Mouse (Mus musculus): ENCODE data around the gene Gzmg. TPM values are rescaled to one million over a fixed set of nuclear protein-coding genes. Genes with fewer than 3 reads are reported as not detected.

The Gzmg gene
- not detected in 2 replicates for polyA plus RNA-seq (2012; ENCODE audit: low replicate concordance)

DNA sequence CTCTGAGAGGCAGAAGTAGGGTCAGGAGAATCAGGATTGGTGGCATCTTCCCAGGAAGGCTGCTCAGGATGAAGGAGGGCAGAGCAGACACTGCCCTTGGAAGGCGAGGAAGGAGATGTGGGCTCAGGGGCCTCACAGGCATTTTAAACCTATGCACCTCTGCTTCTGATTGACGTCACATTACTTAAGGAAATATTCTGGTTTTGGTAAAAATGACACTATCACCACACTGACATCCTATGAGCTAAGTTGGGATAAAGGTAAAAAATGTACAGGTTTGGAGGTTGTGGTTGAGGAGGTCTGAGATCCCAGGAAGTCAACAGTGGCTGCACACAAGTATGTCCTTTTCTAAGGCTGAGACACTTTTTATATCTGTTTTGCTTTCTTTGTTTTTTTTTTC, at the start of gene Gzmg:
Gene Gzmg, minus strand, starts transcription at position 101 of the 400 bp plus-strand sequence.

DNA sequence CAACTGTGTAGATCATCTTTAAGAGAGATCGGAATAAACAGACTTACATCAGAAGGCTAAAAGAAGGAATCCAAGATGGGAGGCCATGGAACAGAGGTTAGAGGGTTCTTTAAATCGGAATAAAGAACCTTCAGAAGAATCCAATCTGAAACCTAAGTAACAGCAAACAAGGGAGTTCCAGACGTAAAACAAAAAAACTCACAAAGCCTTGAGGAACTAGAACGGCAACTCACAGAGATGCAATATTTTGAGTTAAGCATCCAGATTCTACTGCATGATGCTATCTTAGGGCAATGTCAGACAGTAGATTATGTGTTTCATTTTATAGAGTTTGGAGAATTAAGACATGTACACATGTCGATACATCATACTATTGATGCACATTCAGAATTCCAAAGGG, 15.1 kb upstream of the Gzmg start, which contains the start of gene Gzmn:
Gene Gzmn, minus strand, starts transcription at position 101 of the 400 bp plus-strand sequence.

GRCm38 (mm10) chr14:56132508-56132907, 26.9 kb downstream of the Gzmg start, which contains the start of gene Gzmd:
Gene Gzmd, minus strand, starts transcription at chr14:56132608.

DNA sequence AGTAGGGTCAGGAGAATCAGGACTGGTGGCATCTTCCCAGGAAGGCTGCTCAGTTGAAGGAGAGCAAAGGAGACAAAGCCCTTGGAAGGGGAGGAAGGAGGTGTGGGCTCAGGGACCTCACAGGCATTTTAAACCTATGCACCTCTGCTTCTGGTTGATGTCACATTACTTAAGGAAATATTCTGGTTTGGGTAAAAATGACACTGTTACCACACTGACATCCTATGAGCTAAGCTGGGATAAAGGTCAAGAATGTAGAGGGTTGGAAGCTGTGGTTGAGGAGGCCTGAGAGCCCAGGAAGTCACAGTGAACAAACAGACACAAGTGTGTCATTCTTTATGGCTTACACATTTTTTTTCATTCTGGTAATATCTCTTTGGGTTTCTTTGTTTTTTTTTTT, 38.9 kb downstream of the Gzmg start, which contains the start of gene Gzme:
Gene Gzme, minus strand, starts transcription at position 101 of the 400 bp plus-strand sequence.

Other genes starting within 250 kb of the Gzmg start
- gene Cma1, start 214.9 kb downstream of the Gzmg start, polyA plus RNA-seq (2012; ENCODE audit: low replicate concordance): 0.23 and 0.34 TPM in 2 replicates
- not detected in 2 replicates for gene Cma2, start 208.6 kb downstream of the Gzmg start, polyA plus RNA-seq (2012; ENCODE audit: low replicate concordance)
- 0.35 TPM in 1 of 2 replicates, not detected in the other for gene Mcpt1, start 141.6 kb downstream of the Gzmg start, polyA plus RNA-seq (2012; ENCODE audit: low replicate concordance)
- gene Mcpt9, start 129.1 kb downstream of the Gzmg start, polyA plus RNA-seq (2012; ENCODE audit: low replicate concordance): not detected in 2 replicates
- gene Mcpt2, start 117.5 kb downstream of the Gzmg start, polyA plus RNA-seq (2012; ENCODE audit: low replicate concordance): not detected in 2 replicates
- gene Mcpt4, start 97.3 kb downstream of the Gzmg start, polyA plus RNA-seq (2012; ENCODE audit: low replicate concordance): 0.75 TPM in 1 of 2 replicates, not detected in the other
- gene Mcpt8, start 74.3 kb downstream of the Gzmg start, polyA plus RNA-seq (2012; ENCODE audit: low replicate concordance): 0.30 and 0.51 TPM in 2 replicates
- gene Ctsg, start 57.0 kb downstream of the Gzmg start, polyA plus RNA-seq (2012; ENCODE audit: low replicate concordance): 0.55 and 0.97 TPM in 2 replicates
- gene Gzme, start 39.0 kb downstream of the Gzmg start, polyA plus RNA-seq (2012; ENCODE audit: low replicate concordance): not detected in 2 replicates
- gene Gzmd, start 27.0 kb downstream of the Gzmg start, polyA plus RNA-seq (2012; ENCODE audit: low replicate concordance): not detected in 2 replicates
- not detected in 2 replicates for gene Gzmn, start 15.0 kb upstream of the Gzmg start, polyA plus RNA-seq (2012; ENCODE audit: low replicate concordance)
- gene Gzmf, start 51.8 kb upstream of the Gzmg start, polyA plus RNA-seq (2012; ENCODE audit: low replicate concordance): not detected in 2 replicates
- gene Gzmc, start 75.1 kb upstream of the Gzmg start, polyA plus RNA-seq (2012; ENCODE audit: low replicate concordance): not detected in 2 replicates
- gene Gzmb, start 102.7 kb upstream of the Gzmg start, polyA plus RNA-seq (2012; ENCODE audit: low replicate concordance): 0.20 and 0.52 TPM in 2 replicates
- not detected in 2 replicates for gene Atp12a, start 205.5 kb upstream of the Gzmg start, polyA plus RNA-seq (2012; ENCODE audit: low replicate concordance)
- 0.93 TPM in 1 of 2 replicates, not detected in the other for gene Rnf17, start 243.0 kb upstream of the Gzmg start, polyA plus RNA-seq (2012; ENCODE audit: low replicate concordance)

All from leukemia stem cell, adult 10-12 weeks (primary cell).